Mouse (Mus musculus): ENCODE data around the gene Hexim1.

DNA sequence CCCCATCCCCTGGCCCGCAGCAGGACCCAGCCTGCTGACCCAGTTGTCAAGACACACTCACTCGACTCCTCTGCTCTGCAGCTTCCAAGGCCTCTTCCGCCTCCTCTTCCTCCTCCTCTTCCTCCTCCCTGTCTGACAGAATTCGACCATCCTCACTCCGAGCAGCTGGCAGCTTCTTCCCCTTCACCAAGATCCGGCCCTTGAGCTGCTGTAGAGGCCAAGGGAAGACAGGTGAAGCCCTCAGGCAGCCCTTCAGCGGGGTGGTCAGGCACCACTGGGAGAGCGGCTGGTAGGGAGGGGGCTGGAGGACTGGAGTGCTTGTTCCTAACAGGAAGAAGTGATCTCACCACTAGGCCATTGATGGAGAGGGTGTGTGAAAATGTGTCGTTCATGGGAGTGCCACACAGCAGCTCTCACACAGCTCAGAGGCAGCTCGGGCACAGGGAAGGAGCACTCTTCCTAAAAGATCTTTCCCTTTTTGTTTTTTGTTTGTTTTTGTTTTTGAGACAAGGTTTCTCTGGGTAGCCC, 41.2 kb upstream of the Hexim1 start:
- TF ChIP-seq ZC3H11A (IDR thresholded peaks at IDR 0.05; ENCODE audit: borderline replicate concordance, low read depth, low read length): no peak
- no peak for TF ChIP-seq MAFK (IDR thresholded peaks at IDR 0.05; ENCODE audit: insufficient read depth, low read depth, low read length)
- no peak for TF ChIP-seq ZNF384 (IDR thresholded peaks at IDR 0.05; ENCODE audit: low read depth, low read length)
- TF ChIP-seq CHD2 (IDR thresholded peaks at IDR 0.05; ENCODE audit: low read depth, low read length): no peak
